Mouse (Mus musculus): Measurements from ENCODE around the gene Srd5a1. TPM values are rescaled to one million over a fixed set of nuclear protein-coding genes. Genes with fewer than 3 reads are reported as not detected.

The Srd5a1 gene
- polyA plus RNA-seq, 1 experiment from 2014 or later, result 30.0 TPM

GRCm38 (mm10) chr13:69543595-69543994 lies 67.6 kb downstream of the Srd5a1 start:
- ATAC-seq (replicated peaks), result peak; percentile 38; the same call in 1 of the 2 replicates
- Histone ChIP-seq H3K27me3 (replicated peaks) (no peaks in the 10 kb centered on the region), H3K27ac (no peak overlapping the region), H3K4me1 (peaks cover 33% of the 10 kb centered on the region), H3K4me2 (peak overlapping the region; percentile 3; the same call in 1 of the 2 replicates), H3K4me3 (no peak overlapping the region), H3K9ac (no peak overlapping the region), H3K9me3 (no peaks in the 10 kb centered on the region), H3K36me3 (replicated peaks) (no peaks in the 10 kb centered on the region)
- WGBS, result 50% methylated on average over 12 of the region's 12 CpGs

- ATAC-seq (replicated peaks), result no peak
- Histone ChIP-seq H3K27me3 (replicated peaks) (no peaks in the 10 kb centered on the region), H3K36me3 (replicated peaks) (no peaks in the 10 kb centered on the region), H3K4me1 (peaks cover 37% of the 10 kb centered on the region), H3K4me3 (no peak overlapping the region), H3K9ac (no peak overlapping the region), H3K9me3 (no peaks in the 10 kb centered on the region), H3K27ac (no peak overlapping the region), H3K4me2 (no peak overlapping the region)
- WGBS, result 40% methylated on average over 17 of the region's 17 CpGs
Observed at GRCm38 (mm10) chr13:69542571-69543352, 68.5 kb downstream of the Srd5a1 start.

- H3K4me2 ChIP-seq, result no peak overlapping the region
- ATAC-seq (replicated peaks), result no peak
- no peak overlapping the region for H3K27ac ChIP-seq
- H3K9ac ChIP-seq, result no peak overlapping the region
- no peak overlapping the region for H3K4me3 ChIP-seq
- H3K27me3 ChIP-seq (replicated peaks), result no peaks in the 10 kb centered on the region
- no peaks in the 10 kb centered on the region for H3K9me3 ChIP-seq
- 70% methylated on average over 10 of the region's 10 CpGs for WGBS
- H3K4me1 ChIP-seq, result peaks cover 37% of the 10 kb centered on the region
- H3K36me3 ChIP-seq (replicated peaks), result no peaks in the 10 kb centered on the region
Observed at GRCm38 (mm10) chr13:69541776-69542175, 69.5 kb downstream of the Srd5a1 start.

- Histone ChIP-seq H3K27ac (no peak overlapping the region), H3K4me2 (no peak overlapping the region), H3K36me3 (replicated peaks) (no peaks in the 10 kb centered on the region), H3K4me3 (no peak overlapping the region), H3K9me3 (no peaks in the 10 kb centered on the region), H3K27me3 (replicated peaks) (no peaks in the 10 kb centered on the region), H3K9ac (no peak overlapping the region), H3K4me1 (peaks cover 37% of the 10 kb centered on the region)
- 86% methylated on average over 6 of the region's 6 CpGs for WGBS
- no peak for ATAC-seq (replicated peaks)
Observed at GRCm38 (mm10) chr13:69541209-69541608, 70.0 kb downstream of the Srd5a1 start.

GRCm38 (mm10) chr13:69538327-69538726 lies 72.9 kb downstream of the Srd5a1 start:
- Histone ChIP-seq H3K9ac (no peak overlapping the region), H3K4me1 (peaks cover 37% of the 10 kb centered on the region), H3K4me3 (no peak overlapping the region), H3K9me3 (no peaks in the 10 kb centered on the region), H3K4me2 (no peak overlapping the region), H3K36me3 (replicated peaks) (no peaks in the 10 kb centered on the region), H3K27me3 (replicated peaks) (no peaks in the 10 kb centered on the region), H3K27ac (no peak overlapping the region)
- no peak for ATAC-seq (replicated peaks)
- 25% methylated on average over 4 of the region's 4 CpGs for WGBS

GRCm38 (mm10) chr13:69537366-69537765 lies 73.9 kb downstream of the Srd5a1 start:
- no peak overlapping the region for H3K9ac ChIP-seq
- ATAC-seq (replicated peaks), result no peak
- peaks cover 37% of the 10 kb centered on the region for H3K4me1 ChIP-seq
- H3K9me3 ChIP-seq, result no peaks in the 10 kb centered on the region
- no peak overlapping the region for H3K27ac ChIP-seq
- no peak overlapping the region for H3K4me3 ChIP-seq
- no peak overlapping the region for H3K4me2 ChIP-seq
- no peaks in the 10 kb centered on the region for H3K36me3 ChIP-seq (replicated peaks)
- no peaks in the 10 kb centered on the region for H3K27me3 ChIP-seq (replicated peaks)
- 64% methylated on average over 7 of the region's 7 CpGs for WGBS

- H3K4me3 ChIP-seq, result no peak overlapping the region
Observed at GRCm38 (mm10) chr13:69536021-69536420, 75.2 kb downstream of the Srd5a1 start.

GRCm38 (mm10) chr13:69534654-69535551 lies 76.3 kb downstream of the Srd5a1 start:
- H3K4me3 ChIP-seq, result peak overlapping the region; percentile 82
- H3K9ac ChIP-seq, result peak overlapping the region; percentile 79
- H3K27me3 ChIP-seq (replicated peaks), result no peaks in the 10 kb centered on the region
- H3K36me3 ChIP-seq (replicated peaks), result no peaks in the 10 kb centered on the region
- ATAC-seq (replicated peaks), result peak; percentile 94
- H3K4me2 ChIP-seq, result peak overlapping the region; percentile 90
- H3K9me3 ChIP-seq, result no peaks in the 10 kb centered on the region
- under 1% methylated on average over 86 of the region's 86 CpGs for WGBS
- H3K4me1 ChIP-seq, result peaks cover 53% of the 10 kb centered on the region
- H3K27ac ChIP-seq, result peak overlapping the region; percentile 96

More at GRCm38 (mm10) chr13:69536021-69536420, 75.2 kb downstream of the Srd5a1 start:
- Histone ChIP-seq H3K9ac (no peak overlapping the region), H3K27me3 (replicated peaks) (no peaks in the 10 kb centered on the region), H3K4me1 (peaks cover 51% of the 10 kb centered on the region), H3K4me2 (peak overlapping the region; percentile 90), H3K9me3 (no peaks in the 10 kb centered on the region), H3K27ac (no peak overlapping the region), H3K36me3 (replicated peaks) (no peaks in the 10 kb centered on the region)
- WGBS, result 80% methylated on average over 4 of the region's 4 CpGs
- no peak for ATAC-seq (replicated peaks)

- 0% methylated on average over 25 of the region's 57 CpGs for WGBS
- ATAC-seq (replicated peaks), result peak; percentile 81
- Histone ChIP-seq H3K36me3 (replicated peaks) (no peaks in the 10 kb centered on the region), H3K9me3 (no peaks in the 10 kb centered on the region), H3K4me3 (peak within 1 kb of the TSS; percentile 82), H3K9ac (peak within 1 kb of the TSS; percentile 79), H3K27ac (peak within 1 kb of the TSS; percentile 96), H3K4me1 (peaks cover 50% of the 10 kb centered on the region), H3K27me3 (replicated peaks) (no peaks in the 10 kb centered on the region), H3K4me2 (peak within 1 kb of the TSS; percentile 90)
Observed at GRCm38 (mm10) chr13:69534334-69534653, 76.9 kb downstream of the Srd5a1 start, which contains the start of gene Tent4a. Gene Tent4a, minus strand, starts transcription at chr13:69534617.

- ATAC-seq (replicated peaks), result peak; percentile 41
- peak within 1 kb of the TSS; percentile 90 for H3K4me2 ChIP-seq
- peak within 1 kb of the TSS; percentile 82 for H3K4me3 ChIP-seq
- no peaks in the 10 kb centered on the region for H3K27me3 ChIP-seq (replicated peaks)
- H3K9ac ChIP-seq, result peak within 1 kb of the TSS; percentile 79
- H3K9me3 ChIP-seq, result no peaks in the 10 kb centered on the region
- WGBS, result under 1% methylated on average over 146 of the region's 155 CpGs
- H3K36me3 ChIP-seq (replicated peaks), result no peaks in the 10 kb centered on the region
- H3K4me1 ChIP-seq, result peaks cover 46% of the 10 kb centered on the region
- H3K27ac ChIP-seq, result peak within 1 kb of the TSS; percentile 96
Observed at GRCm38 (mm10) chr13:69533405-69534333, 77.6 kb downstream of the Srd5a1 start, which contains the start of gene Nsun2. Gene Nsun2, plus strand, starts transcription at chr13:69533746.

GRCm38 (mm10) chr13:69532893-69533404 lies 78.3 kb downstream of the Srd5a1 start:
- H3K36me3 ChIP-seq (replicated peaks), result no peaks in the 10 kb centered on the region
- H3K27ac ChIP-seq, result peak overlapping the region; percentile 96; the same call in 1 of the 2 replicates
- H3K9ac ChIP-seq, result peak overlapping the region; percentile 79
- H3K9me3 ChIP-seq, result no peaks in the 10 kb centered on the region
- peak overlapping the region; percentile 90 for H3K4me2 ChIP-seq
- H3K27me3 ChIP-seq (replicated peaks), result no peaks in the 10 kb centered on the region
- ATAC-seq (replicated peaks), result no peak
- peaks cover 47% of the 10 kb centered on the region for H3K4me1 ChIP-seq
- 1% methylated on average over 9 of the region's 9 CpGs for WGBS
- H3K4me3 ChIP-seq, result peak overlapping the region; percentile 82

All from midbrain, embryonic 15.5 days (tissue).